ENCODE assay signal across 8 mouse cellular contexts in the genomic region with DNA sequence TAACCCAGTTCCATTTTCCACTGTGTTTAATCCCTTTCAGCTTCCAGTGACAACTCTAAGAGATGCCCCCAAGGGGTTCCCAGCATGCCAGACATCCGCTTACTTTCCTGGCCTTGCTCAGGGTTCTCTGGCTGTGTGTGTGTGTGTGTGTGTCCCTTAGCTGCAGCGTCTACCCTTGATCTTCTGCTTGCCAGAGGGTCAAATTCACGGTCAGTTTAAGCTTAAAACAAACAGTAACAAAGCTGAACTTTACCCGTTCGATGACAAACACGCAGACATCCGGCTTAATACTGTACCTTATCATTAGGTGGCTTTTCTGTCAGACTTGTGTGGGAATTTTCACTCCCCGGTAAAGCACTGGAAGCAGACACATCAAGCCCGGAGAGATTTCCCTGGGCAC. TPM values are rescaled to one million over a fixed set of nuclear protein-coding genes. Genes with fewer than 3 reads are reported as not detected.
DNase-seq lines count a peak whose midpoint lies in the region; ATAC-seq lines count a peak whose summit lies in the region.
"Had no signal": no experiment of that assay in that cellular context is flagged by ENCODE, and none has a peak within 500 bp of the region (broad histone marks: within the 10 kb centered on the region; RNA-seq: fewer than 3 reads in every experiment).

Bdh1 (plus strand) TSS at position 281 of the 400 bp plus-strand sequence.

- DNase-seq in layer of hippocampus, adult 8-10 months (ENCODE audit: low spot score in 2 of 2), result no peak
- DNase-seq in layer of hippocampus, adult 9-11 months, result no peak
- DNase-seq in large intestine, adult 2 months (ENCODE audit: low read depth, low spot score), result no peak
- no peak for DNase-seq in natural killer cell, adult 2 months (ENCODE audit: low spot score in 2 of 2)

- H3K4me2 ChIP-seq in forebrain, embryonic 13.5 days, result no peak within 1 kb of the TSS
- H3K4me2 ChIP-seq in midbrain, embryonic 13.5 days (replicated peaks), result no peak within 1 kb of the TSS

- no peak within 1 kb of the TSS for H3K4me3 ChIP-seq in forebrain, embryonic 13.5 days
- H3K4me3 ChIP-seq in midbrain, embryonic 13.5 days (replicated peaks), result no peak within 1 kb of the TSS
- H3K4me3 ChIP-seq: myocyte had no signal

- peaks cover 7% of the 10 kb centered on the region for H3K27me3 ChIP-seq in forebrain, embryonic 13.5 days
- peaks cover 12% of the 10 kb centered on the region for H3K27me3 ChIP-seq in midbrain, embryonic 13.5 days

- 73% methylated on average over 9 of the region's 9 CpGs for WGBS in forebrain, embryonic 13.5 days
- 44% methylated on average over 9 of the region's 9 CpGs for WGBS in large intestine, adult 2 months
- WGBS in midbrain, embryonic 13.5 days, result 73% methylated on average over 9 of the region's 9 CpGs

- H3K9me3 ChIP-seq in forebrain, embryonic 13.5 days (replicated peaks), result no peaks in the 10 kb centered on the region
- H3K9me3 ChIP-seq in midbrain, embryonic 13.5 days, result no peaks in the 10 kb centered on the region

- H3K4me1 ChIP-seq in forebrain, embryonic 13.5 days, result no peaks in the 10 kb centered on the region
- H3K4me1 ChIP-seq in midbrain, embryonic 13.5 days (replicated peaks), result no peaks in the 10 kb centered on the region

- H3K36me3 ChIP-seq in forebrain, embryonic 13.5 days (ENCODE audit: poor library complexity, severe bottlenecking), result no peaks in the 10 kb centered on the region
- H3K36me3 ChIP-seq in midbrain, embryonic 13.5 days, result no peaks in the 10 kb centered on the region

- no peak within 1 kb of the TSS; the same call in 1 of the 2 replicates for H3K9ac ChIP-seq in forebrain, embryonic 13.5 days
- H3K9ac ChIP-seq in midbrain, embryonic 13.5 days (replicated peaks), result no peak within 1 kb of the TSS

- H3K27ac ChIP-seq in forebrain, embryonic 13.5 days, result no peak within 1 kb of the TSS
- no peak within 1 kb of the TSS for H3K27ac ChIP-seq in midbrain, embryonic 13.5 days

- no peak for ATAC-seq in forebrain, embryonic 13.5 days
- ATAC-seq in midbrain, embryonic 13.5 days, result no peak
- ATAC-seq in megakaryocyte, adult 5-6 weeks (ENCODE audit: poor library complexity, severe bottlenecking), result no peak

RNA-seq across cellular contexts. Expression of gene Bdh1, which starts in this region (rescaled TPM):
- total RNA-seq in layer of hippocampus, adult 8-10 months (2022), result 100 to 1,000 TPM in 2 of 4 experiments, 10 to 100 TPM in 2; 71.2 to 114 (median 102) TPM
- polyA plus RNA-seq in forebrain, embryonic 13.5 days (2015; fragmentation: Nextera tagmentation; extraction: Ambion mirVana), result 71.3 and 88.7 TPM in 2 replicates
- polyA plus RNA-seq in large intestine, adult 2 months (2012; rRNA removed), result 156 and 185 TPM in 2 replicates
- 67.7 and 68.7 TPM in 2 replicates for polyA plus RNA-seq in midbrain, embryonic 13.5 days (2015; fragmentation: Nextera tagmentation; extraction: Ambion mirVana)
- 0.16 and 0.56 TPM in 2 replicates for total RNA-seq in megakaryocyte, adult 5-6 weeks (2015)
- total RNA-seq in megakaryocyte, adult 5-6 weeks (2017), result 1.5 and 3.2 TPM in 2 replicates

Comparison
In these comparisons a context has a peak if more than half of its experiments do, and no peak if none do; other contexts are left out.
1. RNA of gene Bdh1 (total RNA-seq): 71.2 to 114 TPM in layer of hippocampus, adult 8-10 months; 0.16 to 3.2 TPM in megakaryocyte, adult 5-6 weeks; every median in the first group is over 10 times any median in the second.